Mouse (Mus musculus): ENCODE measurements around the gene Cdx4. TPM values are rescaled to one million over a fixed set of nuclear protein-coding genes. Genes with fewer than 3 reads are reported as not detected.

Gene Cdx4
- polyA plus RNA-seq, 1 experiment from 2014 or later, result not detected

Other genes starting within 250 kb of the Cdx4 start
- 96.1 and 97.5 TPM in 2 replicates for gene Nap1l2, start 134.8 kb upstream of the Cdx4 start, polyA plus RNA-seq (2015; fragmentation: Nextera tagmentation; extraction: Ambion mirVana)
- 6.7 and 7.0 TPM in 2 replicates for gene Chic1, start 35.1 kb downstream of the Cdx4 start, polyA plus RNA-seq (2015; fragmentation: Nextera tagmentation; extraction: Ambion mirVana)
- 0.26 and 0.34 TPM in 2 replicates for gene Tsx, start 93.1 kb downstream of the Cdx4 start, polyA plus RNA-seq (2015; fragmentation: Nextera tagmentation; extraction: Ambion mirVana)
- gene Gm26992, start 100.6 kb downstream of the Cdx4 start, polyA plus RNA-seq (2015; fragmentation: Nextera tagmentation; extraction: Ambion mirVana), result not detected in 2 replicates